Mouse (Mus musculus): Measurements from ENCODE around the gene Vmn1r172. TPM values are rescaled to one million over a fixed set of nuclear protein-coding genes. Genes with fewer than 3 reads are reported as not detected.
"Not testable (repeated sequence)": the region's sequence is repeated elsewhere in the genome, so short reads cannot be mapped to it uniquely, and the experiment has no call there.

Vmn1r172 gene
- total RNA-seq (2021) = not detected

DNA sequence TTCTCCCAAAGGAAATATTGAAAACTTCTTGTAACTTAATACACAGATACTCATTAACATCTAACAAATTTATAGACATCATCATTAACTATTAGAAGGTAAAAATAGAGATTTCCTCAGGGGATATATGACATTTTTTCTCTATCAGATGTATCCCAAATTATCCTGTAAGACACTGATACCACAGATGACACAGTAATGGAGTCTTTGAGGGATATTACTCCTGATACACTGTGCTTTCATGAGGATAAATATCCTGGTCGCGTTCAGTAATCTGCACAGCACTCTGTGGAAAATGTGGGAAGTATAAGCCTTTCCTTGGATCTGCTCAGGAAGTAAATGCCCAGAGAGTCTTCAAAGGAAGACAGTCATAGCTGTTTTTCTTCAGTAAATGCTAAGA is at the start of gene Vmn1r172:
Gene Vmn1r172, plus strand, starts transcription at position 301 of the 400 bp plus-strand sequence.
- DNase-seq (ENCODE audit: extremely low spot score in 1 of 2, low spot score in 2 of 2) = no peak
- intact Hi-C loops (cut with DNase I) = no loop called here

GRCm38 (mm10) chr7:23630422-23630821 is 27.7 kb upstream of the Vmn1r172 start, which contains the start of gene Vmn1r171:
Gene Vmn1r171 (plus strand): TSS chr7:23630722.
- no peak for DNase-seq (ENCODE audit: extremely low spot score in 1 of 2, low spot score in 2 of 2)
- intact Hi-C loops (cut with DNase I) = no loop called here

DNA sequence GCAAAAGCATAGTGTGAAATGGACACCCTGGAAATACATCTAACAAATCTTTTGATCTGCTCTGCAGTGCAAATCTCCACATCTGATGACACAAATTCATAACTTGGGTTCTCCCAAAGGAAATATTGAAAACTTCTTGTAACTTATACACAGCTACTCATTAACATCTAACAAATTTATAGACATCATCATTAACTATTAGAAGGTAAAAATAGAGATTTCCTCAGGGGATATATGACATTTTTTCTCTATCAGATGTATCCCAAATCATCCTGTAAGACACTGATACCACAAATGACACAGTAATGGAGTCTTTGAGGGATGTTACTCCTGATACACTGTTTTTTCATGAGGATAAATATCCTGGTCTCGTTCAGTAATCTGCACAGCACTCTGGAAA is 42.3 kb downstream of the Vmn1r172 start, which contains the start of gene Vmn1r173:
Gene Vmn1r173, plus strand, starts transcription at position 301 of the 400 bp plus-strand sequence.
- DNase-seq (ENCODE audit: extremely low spot score in 1 of 2, low spot score in 2 of 2); intact Hi-C loops (cut with DNase I): not testable (repeated sequence)

Other genes with a start within 250 kb of the Vmn1r172 start
- gene Vmn1r167, start 151.1 kb upstream of the Vmn1r172 start, total RNA-seq (2021) = not detected
- gene Vmn1r168, start 118.6 kb upstream of the Vmn1r172 start, total RNA-seq (2021) = not detected
- gene Vmn1r169, start 82.8 kb upstream of the Vmn1r172 start, total RNA-seq (2021) = not detected
- gene Vmn1r170, start 52.1 kb upstream of the Vmn1r172 start, total RNA-seq (2021) = not detected
- gene Vmn1r171, start 27.6 kb upstream of the Vmn1r172 start, total RNA-seq (2021) = not detected
- gene Vmn1r173, start 42.4 kb downstream of the Vmn1r172 start, total RNA-seq (2021) = not detected
- gene Vmn1r174, start 94.0 kb downstream of the Vmn1r172 start, total RNA-seq (2021) = not detected
- gene Vmn1r175, start 152.3 kb downstream of the Vmn1r172 start, total RNA-seq (2021) = not detected
- gene Vmn1r176, start 179.1 kb downstream of the Vmn1r172 start, total RNA-seq (2021) = not detected
- gene Vmn1r177, start 208.1 kb downstream of the Vmn1r172 start, total RNA-seq (2021) = not detected
- not detected for gene Vmn1r178, start 233.7 kb downstream of the Vmn1r172 start, total RNA-seq (2021)

Data from left cerebral cortex, postnatal 10 days (tissue).